Mouse (Mus musculus) bone marrow, adult 2 months (tissue): ENCODE results near the gene Carmil3.

Source experiments
- CTCF ChIP-seq: fragments of 200-500 bp; IDR thresholded peaks from 2 replicates; pipeline ENCODE4 v1.5.1; 2011; ENCODE audit warnings: low read length, control low read depth; ENCODE audit not compliant: control insufficient read depth, insufficient read depth
- POLR2A ChIP-seq: fragments of 200-500 bp; IDR thresholded peaks from 2 replicates; pipeline ENCODE4 v1.6.1; 2011; ENCODE audit warnings: low read depth, mild to moderate bottlenecking, control low read depth, low read length, borderline replicate concordance; ENCODE audit not compliant: control insufficient read depth

- TF ChIP-seq CTCF (no peak), POLR2A (no peak)
Measured at GRCm38 (mm10) chr14:55511037-55511436, 20.6 kb downstream of the Carmil3 start.
